In genomic region chr2:152144158-152144450, GRCm38 (mm10) we compare ENCODE assay signal across 8 mouse cellular contexts. TPM values are rescaled to one million over a fixed set of nuclear protein-coding genes. Genes with fewer than 3 reads are reported as not detected.
DNase-seq lines count a peak whose midpoint lies in the region; ATAC-seq and TF ChIP-seq lines count a peak whose summit lies in the region.

No protein-coding gene starts in this region.

- no peaks in the 10 kb centered on the region for H3K27me3 ChIP-seq in kidney, adult 2 months (replicated peaks; ENCODE audit: control insufficient read depth, insufficient read depth, low read length)
- peaks cover 71% of the 10 kb centered on the region for H3K27me3 ChIP-seq in embryonic facial prominence, embryonic 13.5 days
- peaks cover 22% of the 10 kb centered on the region for H3K27me3 ChIP-seq in hindbrain, embryonic 16.5 days (replicated peaks; ENCODE audit: control insufficient read depth, insufficient read depth, low read length)
- H3K27me3 ChIP-seq in midbrain, embryonic 13.5 days = peaks cover 70% of the 10 kb centered on the region

- no peak overlapping the region for H3K27ac ChIP-seq in kidney, adult 2 months (ENCODE audit: insufficient read depth, low read depth, low read length)
- no peak overlapping the region for H3K27ac ChIP-seq in embryonic facial prominence, embryonic 13.5 days
- no peak overlapping the region for H3K27ac ChIP-seq in hindbrain, embryonic 16.5 days (ENCODE audit: low read depth, low read length)
- no peak overlapping the region for H3K27ac ChIP-seq in midbrain, embryonic 13.5 days

- 31% methylated on average over 9 of the region's 9 CpGs for WGBS in kidney, adult 2 months
- 12% methylated on average over 9 of the region's 9 CpGs for WGBS in embryonic facial prominence, embryonic 13.5 days
- WGBS in hindbrain, embryonic 16.5 days = 22% methylated on average over 9 of the region's 9 CpGs
- WGBS in midbrain, embryonic 13.5 days = 21% methylated on average over 9 of the region's 9 CpGs

- TF ChIP-seq CTCF in kidney, adult 2 months (conservative IDR thresholded peaks at IDR 0.05; ENCODE audit: insufficient read depth, insufficient read length, low read depth, low read length) = no peak

- H3K9ac ChIP-seq in embryonic facial prominence, embryonic 13.5 days = peak overlapping the region; percentile 61
- H3K9ac ChIP-seq in hindbrain, embryonic 16.5 days (ENCODE audit: low read depth, low read length) = peak overlapping the region; percentile 51; the same call in 1 of the 2 replicates
- H3K9ac ChIP-seq in midbrain, embryonic 13.5 days (replicated peaks) = peak overlapping the region; percentile 56

- H3K9me3 ChIP-seq in embryonic facial prominence, embryonic 13.5 days = no peaks in the 10 kb centered on the region
- H3K9me3 ChIP-seq in hindbrain, embryonic 16.5 days (ENCODE audit: control insufficient read depth, low read length) = no peaks in the 10 kb centered on the region
- H3K9me3 ChIP-seq in midbrain, embryonic 13.5 days = no peaks in the 10 kb centered on the region

- no peak for DNase-seq in kidney, adult 2 months
- no peak for DNase-seq in kidney, adult 11 months
- DNase-seq in cerebellum, adult 9-10 months = no peak
- no peak for DNase-seq in left cerebral cortex, postnatal 4 days
- DNase-seq in layer of hippocampus, postnatal 10 days (ENCODE audit: low spot score in 2 of 2) = no peak

- no peaks in the 10 kb centered on the region for H3K4me1 ChIP-seq in kidney, adult 2 months (ENCODE audit: control insufficient read depth, insufficient read depth, low read length)
- H3K4me1 ChIP-seq in embryonic facial prominence, embryonic 13.5 days = peaks cover 34% of the 10 kb centered on the region
- peaks cover 21% of the 10 kb centered on the region for H3K4me1 ChIP-seq in hindbrain, embryonic 16.5 days (ENCODE audit: control insufficient read depth, insufficient read depth, low read depth, low read length)
- H3K4me1 ChIP-seq in midbrain, embryonic 13.5 days (replicated peaks) = peaks cover 36% of the 10 kb centered on the region

- no peaks in the 10 kb centered on the region for H3K36me3 ChIP-seq in kidney, adult 2 months (ENCODE audit: control insufficient read depth, insufficient read depth, low read length)
- H3K36me3 ChIP-seq in embryonic facial prominence, embryonic 13.5 days = no peaks in the 10 kb centered on the region
- no peaks in the 10 kb centered on the region for H3K36me3 ChIP-seq in hindbrain, embryonic 16.5 days (ENCODE audit: control insufficient read depth, insufficient read depth, low read length)
- H3K36me3 ChIP-seq in midbrain, embryonic 13.5 days = no peaks in the 10 kb centered on the region

- peak overlapping the region; percentile 68 for H3K4me3 ChIP-seq in kidney, adult 2 months (ENCODE audit: insufficient read depth, low read depth, low read length)
- H3K4me3 ChIP-seq in embryonic facial prominence, embryonic 13.5 days = peak overlapping the region; percentile 52
- H3K4me3 ChIP-seq in hindbrain, embryonic 16.5 days (ENCODE audit: low read length) = peak overlapping the region; percentile 46
- peak overlapping the region; percentile 46 for H3K4me3 ChIP-seq in midbrain, embryonic 13.5 days (replicated peaks)

- peak overlapping the region; percentile 89 for H3K4me2 ChIP-seq in embryonic facial prominence, embryonic 13.5 days
- H3K4me2 ChIP-seq in hindbrain, embryonic 16.5 days (ENCODE audit: low read length) = peak overlapping the region; percentile 64
- peak overlapping the region; percentile 68 for H3K4me2 ChIP-seq in midbrain, embryonic 13.5 days (replicated peaks)

- intact Hi-C loops in left cerebral cortex, postnatal 4 days (cut with DNase I) = no loop called here

- no peak for ATAC-seq in embryonic facial prominence, embryonic 13.5 days (ENCODE audit: insufficient number of reproducible peaks, insufficient read depth, low FRiP score, low TSS enrichment, low read depth)
- ATAC-seq in hindbrain, embryonic 16.5 days = no peak
- no peak for ATAC-seq in midbrain, embryonic 13.5 days

- TF ChIP-seq POLR2A in kidney, adult 2 months (IDR thresholded peaks at IDR 0.05; ENCODE audit: low read depth, low read length) = no peak

RNA-seq across cellular contexts. Expression of gene Tcf15, which starts 0.7 kb away (rescaled TPM):
- polyA plus RNA-seq in kidney, adult 2 months (2012; rRNA removed) = 2.9 and 4.6 TPM in 2 replicates
- polyA plus RNA-seq in embryonic facial prominence, embryonic 13.5 days (2015; fragmentation: Nextera tagmentation; extraction: Ambion mirVana) = 3.7 and 4.1 TPM in 2 replicates
- polyA plus RNA-seq in hindbrain, embryonic 16.5 days (2015; fragmentation: Nextera tagmentation; extraction: Ambion mirVana) = 1.3 TPM in 2 replicates
- polyA plus RNA-seq in midbrain, embryonic 13.5 days (2015; fragmentation: Nextera tagmentation; extraction: Ambion mirVana) = 1.0 and 1.8 TPM in 2 replicates
- 1 to 10 TPM in 1 of 2 experiments, under 1 TPM in 1; 0.54 to 1.1 TPM for total RNA-seq in left cerebral cortex, postnatal 4 days (2021)
- 1 to 10 TPM; 3.0 to 3.4 TPM for total RNA-seq in layer of hippocampus, postnatal 10 days (2021)

RNA-seq across cellular contexts. Expression of gene Srxn1, which starts 38.8 kb away (rescaled TPM):
- 113 and 135 TPM in 2 replicates for polyA plus RNA-seq in kidney, adult 2 months (2012; rRNA removed)
- polyA plus RNA-seq in embryonic facial prominence, embryonic 13.5 days (2015; fragmentation: Nextera tagmentation; extraction: Ambion mirVana) = 9.7 and 10.6 TPM in 2 replicates
- 28.6 and 32.1 TPM in 2 replicates for polyA plus RNA-seq in hindbrain, embryonic 16.5 days (2015; fragmentation: Nextera tagmentation; extraction: Ambion mirVana)
- polyA plus RNA-seq in midbrain, embryonic 13.5 days (2015; fragmentation: Nextera tagmentation; extraction: Ambion mirVana) = 13.4 and 14.9 TPM in 2 replicates
- total RNA-seq in left cerebral cortex, postnatal 4 days (2021) = 10 to 100 TPM; 17.7 to 18.8 TPM
- total RNA-seq in layer of hippocampus, postnatal 10 days (2021) = 10 to 100 TPM; 40.4 to 43.0 TPM
